Mouse (Mus musculus) ES-E14 (cell line): ENCODE data around the gene Synj2.

Experiments
- CHD2 ChIP-seq: IDR thresholded peaks from 2 replicates; pipeline ENCODE4 v1.6.1; 2014; ENCODE audit warnings: mild to moderate bottlenecking, low read depth, low read length, inconsistent platforms
- HCFC1 ChIP-seq: IDR thresholded peaks from 2 replicates; pipeline ENCODE4 v1.6.1; 2012; ENCODE audit warnings: low read length, inconsistent platforms, borderline replicate concordance; ENCODE audit not compliant: insufficient read depth
- MAFK ChIP-seq: IDR thresholded peaks from 2 replicates; pipeline ENCODE4 v1.6.1; 2014; ENCODE audit warnings: mild to moderate bottlenecking, low read depth, low read length, inconsistent platforms; ENCODE audit not compliant: insufficient read depth
- ZC3H11A ChIP-seq: IDR thresholded peaks from 2 replicates; pipeline ENCODE4 v1.6.1; 2012; ENCODE audit warnings: low read depth, mild to moderate bottlenecking, inconsistent platforms, low read length, borderline replicate concordance
- ZNF384 ChIP-seq: IDR thresholded peaks from 2 replicates; pipeline ENCODE4 v1.6.1; 2012; ENCODE audit warnings: low read depth, low read length, inconsistent platforms

DNA sequence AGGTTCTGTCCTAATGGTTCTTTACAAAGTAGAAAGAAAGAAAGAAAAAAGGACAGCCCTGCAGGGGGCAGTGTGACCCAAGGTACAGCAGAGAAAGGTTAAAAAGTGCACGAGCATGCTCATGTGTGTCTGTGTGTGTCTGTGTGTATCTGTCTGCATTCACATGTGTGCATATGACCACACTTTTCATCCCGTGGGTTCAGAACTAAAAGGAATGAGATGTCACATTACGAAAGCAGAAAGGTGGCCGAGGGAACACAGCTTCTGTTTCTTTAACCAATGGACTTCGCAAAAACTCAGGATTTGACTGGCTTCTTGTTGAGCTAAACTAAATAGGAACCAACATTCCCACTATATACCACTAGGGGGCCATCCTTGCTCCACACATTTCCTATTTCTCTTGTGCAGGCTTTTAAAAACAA lies 113.9 kb downstream of the Synj2 start:
- no peak for TF ChIP-seq CHD2
- TF ChIP-seq ZNF384, result no peak
- no peak for TF ChIP-seq MAFK
- no peak for TF ChIP-seq ZC3H11A
- no peak for TF ChIP-seq HCFC1
